Mouse (Mus musculus): ENCODE measurements around the gene Slc5a7. TPM values are rescaled to one million over a fixed set of nuclear protein-coding genes. Genes with fewer than 3 reads are reported as not detected.

Gene Slc5a7
- polyA plus RNA-seq, 1 experiment from 2014 or later, result 0.09 TPM

DNA sequence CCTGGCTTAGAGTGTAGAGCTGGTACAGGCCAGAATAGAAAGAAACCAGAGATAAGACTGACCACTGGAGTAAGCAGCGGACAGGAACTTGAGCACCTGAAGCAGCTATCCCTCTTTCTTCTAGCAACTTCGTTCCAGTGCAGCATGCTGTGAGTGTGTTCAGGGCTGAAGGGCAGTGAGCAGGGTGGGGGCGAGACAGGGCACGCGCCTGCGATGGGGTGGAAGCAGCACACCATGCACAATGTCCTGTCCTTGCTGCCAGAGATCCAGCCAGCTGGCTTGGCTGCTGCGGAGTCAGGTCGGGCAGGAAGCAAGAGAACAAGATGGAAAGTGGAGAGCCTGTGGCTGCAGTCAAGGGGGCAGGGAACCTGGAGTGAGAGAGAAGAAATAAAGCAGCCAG is 59.4 kb downstream of the Slc5a7 start:
- Histone ChIP-seq H3K36me3 (ENCODE audit: insufficient read depth, low read length) (no peaks in the 10 kb centered on the region), H3K4me1 (replicated peaks; ENCODE audit: insufficient read depth, low read length) (no peaks in the 10 kb centered on the region), H3K27ac (no peak overlapping the region), H3K4me2 (ENCODE audit: low read length) (no peak overlapping the region), H3K27me3 (ENCODE audit: insufficient read depth, low read length) (no peaks in the 10 kb centered on the region), H3K4me3 (replicated peaks; ENCODE audit: low read depth, low read length) (no peak overlapping the region), H3K9me3 (replicated peaks; ENCODE audit: low read length) (no peaks in the 10 kb centered on the region), H3K9ac (ENCODE audit: low read depth, low read length) (no peak overlapping the region)
- DNase-seq (ENCODE audit: low spot score) (no peak), ATAC-seq (replicated peaks; ENCODE audit: low FRiP score, low read depth) (no peak)
- 71% methylated on average over 8 of the region's 8 CpGs for WGBS
- no peak for TF ChIP-seq CTCF (IDR thresholded peaks at IDR 0.05; ENCODE audit: low read depth)

Data from kidney, postnatal 0 days (tissue).